ENCODE assay signal across 22 mouse cellular contexts in the genomic region with DNA sequence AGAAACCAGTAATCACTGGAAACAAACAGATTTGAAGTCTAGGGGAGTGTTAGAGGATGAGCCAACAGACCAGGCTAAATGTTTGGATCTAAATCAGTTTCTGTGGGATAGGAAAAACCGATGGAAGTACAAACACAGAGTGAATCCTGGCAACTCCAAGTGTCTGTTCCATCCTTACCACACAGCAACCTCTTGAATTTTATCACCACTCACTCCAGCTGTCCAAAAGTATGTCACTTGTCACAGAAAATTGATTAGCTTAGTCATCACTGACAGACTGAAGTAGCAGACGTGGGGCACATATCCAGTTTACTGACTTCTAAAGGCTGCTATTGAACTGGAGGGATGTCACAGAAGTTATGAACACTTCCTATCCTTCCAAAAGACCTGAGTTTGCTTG.
"Had no signal": no experiment of that assay in that cellular context is flagged by ENCODE, and none has a peak within 500 bp of the region (broad histone marks: within the 10 kb centered on the region; RNA-seq: fewer than 3 reads in every experiment).

No protein-coding gene starts in this region.

- DNase-seq: kidney, adult 8-10 months; kidney, postnatal 10 days; kidney, postnatal 36 days; left cerebral cortex, postnatal 4 days; liver, postnatal 0 days; lung, embryonic 14.5 days; right cerebral cortex, adult 18-20 months; right cerebral cortex, postnatal 14 days; right cerebral cortex, postnatal 4 days; thymus, postnatal 25 days had no signal

- H3K4me3 ChIP-seq: kidney, embryonic 15.5 days; limb, embryonic 12.5 days; limb, embryonic 15.5 days; midbrain, embryonic 12.5 days; midbrain, embryonic 15.5 days; neural tube, embryonic 12.5 days; neural tube, embryonic 15.5 days had no signal

- H3K9ac ChIP-seq: kidney, embryonic 15.5 days; limb, embryonic 12.5 days; limb, embryonic 15.5 days; liver, embryonic 14.5 days; liver, postnatal 0 days; lung, embryonic 14.5 days; midbrain, embryonic 12.5 days; midbrain, embryonic 15.5 days; neural tube, embryonic 12.5 days; neural tube, embryonic 15.5 days had no signal

- H3K9me3 ChIP-seq: kidney, embryonic 15.5 days; limb, embryonic 12.5 days; limb, embryonic 15.5 days; midbrain, embryonic 12.5 days; midbrain, embryonic 15.5 days; neural tube, embryonic 12.5 days; neural tube, embryonic 15.5 days had no signal

- H3K4me2 ChIP-seq: kidney, embryonic 15.5 days; limb, embryonic 12.5 days; limb, embryonic 15.5 days; liver, embryonic 11.5 days; lung, embryonic 14.5 days; midbrain, embryonic 12.5 days; midbrain, embryonic 15.5 days; neural tube, embryonic 12.5 days; neural tube, embryonic 15.5 days had no signal

- ATAC-seq: liver, postnatal 0 days; lung, postnatal 0 days; midbrain, embryonic 15.5 days had no signal

- H3K4me1 ChIP-seq: kidney, embryonic 15.5 days; limb, embryonic 12.5 days; limb, embryonic 15.5 days; midbrain, embryonic 12.5 days; midbrain, embryonic 15.5 days; neural tube, embryonic 12.5 days; neural tube, embryonic 15.5 days had no signal

- H3K27ac ChIP-seq: kidney, embryonic 15.5 days; limb, embryonic 12.5 days; limb, embryonic 15.5 days; liver, embryonic 14.5 days; macrophage; midbrain, embryonic 12.5 days; midbrain, embryonic 15.5 days; neural tube, embryonic 12.5 days; neural tube, embryonic 15.5 days; stomach, postnatal 0 days had no signal

- H3K27me3 ChIP-seq: kidney, embryonic 15.5 days; limb, embryonic 12.5 days; limb, embryonic 15.5 days; midbrain, embryonic 12.5 days; midbrain, embryonic 15.5 days; neural tube, embryonic 12.5 days; neural tube, embryonic 15.5 days had no signal

- H3K36me3 ChIP-seq: kidney, embryonic 15.5 days; limb, embryonic 12.5 days; limb, embryonic 15.5 days; midbrain, embryonic 12.5 days; midbrain, embryonic 15.5 days; neural tube, embryonic 12.5 days; neural tube, embryonic 15.5 days had no signal
